Mouse (Mus musculus) CD4-positive, CD25-positive, alpha-beta regulatory T cell, adult 4 months (primary cell): ENCODE measurements around the gene Rtbdn. TPM values are rescaled to one million over a fixed set of nuclear protein-coding genes. Genes with fewer than 3 reads are reported as not detected.

ENCODE experiments used
- ATAC-seq: one replicate; pipeline ENCODE4 v1.8.0; 2017
- polyA plus RNA-seq, 2 experiments: library from polyadenylated mRNA; unstranded; fragments of 100-300 nt; shearing (Covaris generic); gene quantifications; one replicate each; pipeline ENCODE4 v1.2.1; 2017

Gene Rtbdn
- polyA plus RNA-seq, 2 experiments from 2014 or later: not detected

GRCm38 (mm10) chr8:84980622-84981358 lies 34.0 kb downstream of the Rtbdn start:
- ATAC-seq: no peak

GRCm38 (mm10) chr8:84981644-84982498 lies 35.1 kb downstream of the Rtbdn start:
- ATAC-seq: no peak

GRCm38 (mm10) chr8:84982499-84983011 lies 35.8 kb downstream of the Rtbdn start:
- no peak for ATAC-seq

GRCm38 (mm10) chr8:84984294-84985048 lies 37.7 kb downstream of the Rtbdn start:
- no peak for ATAC-seq

- ATAC-seq: peak; percentile 12
These were observed 38.4 kb downstream of the Rtbdn start for GRCm38 (mm10) chr8:84985049-84985683.

- peak; percentile 71 for ATAC-seq
These were observed 39.0 kb downstream of the Rtbdn start for GRCm38 (mm10) chr8:84985684-84986378.

GRCm38 (mm10) chr8:84986379-84986945 lies 39.7 kb downstream of the Rtbdn start:
- ATAC-seq: no peak

GRCm38 (mm10) chr8:84987388-84987787 lies 40.6 kb downstream of the Rtbdn start:
- no peak for ATAC-seq

- ATAC-seq: no peak
These were observed 41.1 kb downstream of the Rtbdn start for GRCm38 (mm10) chr8:84987903-84988302.

GRCm38 (mm10) chr8:84989311-84989731 lies 42.5 kb downstream of the Rtbdn start:
- ATAC-seq: no peak

- peak; percentile 15 for ATAC-seq
These were observed 43.0 kb downstream of the Rtbdn start for GRCm38 (mm10) chr8:84989810-84990209.

- ATAC-seq: peak; percentile 71
These were observed 43.6 kb downstream of the Rtbdn start, which contains the start of gene Hook2 for GRCm38 (mm10) chr8:84990349-84990748. TSS of gene Hook2 (plus strand) at chr8:84990603.

GRCm38 (mm10) chr8:84990836-84991235 lies 44.0 kb downstream of the Rtbdn start:
- no peak for ATAC-seq

- no peak for ATAC-seq
These were observed 47.6 kb downstream of the Rtbdn start for GRCm38 (mm10) chr8:84994375-84994774.

- no peak for ATAC-seq
These were observed 48.9 kb downstream of the Rtbdn start for GRCm38 (mm10) chr8:84995680-84996079.

- ATAC-seq: no peak
These were observed 50.2 kb downstream of the Rtbdn start for GRCm38 (mm10) chr8:84996978-84997377.

GRCm38 (mm10) chr8:84997649-84998295 lies 51.0 kb downstream of the Rtbdn start:
- ATAC-seq: peak; percentile 95
